Mouse (Mus musculus) heart, postnatal 0 days (tissue): ENCODE results near the gene Tdrd1.

Experiments
- CTCF ChIP-seq: IDR thresholded peaks from 2 replicates; pipeline ENCODE4 v1.5.1; 2016; ENCODE audit warnings: antibody characterized with exemption, control low read depth, low read depth
- EP300 ChIP-seq: IDR thresholded peaks from 2 replicates; pipeline ENCODE4 v1.6.1; 2016; ENCODE audit warnings: antibody characterized with exemption, low read depth

- TF ChIP-seq EP300 (no peak), CTCF (no peak)
Observed at GRCm38 (mm10) chr19:56822448-56822836, 3.6 kb upstream of the Tdrd1 start.
